Mouse (Mus musculus): ENCODE data around the gene Cpt1b. TPM values are rescaled to one million over a fixed set of nuclear protein-coding genes. Genes with fewer than 3 reads are reported as not detected.

Cpt1b gene
- total and polyA plus RNA-seq, 3 experiments: 0.88 to 7.7 (median 2.1) TPM

GRCm38 (mm10) chr15:89376957-89377356, 48.7 kb downstream of the Cpt1b start, which contains the start of gene Tymp:
TSS of gene Tymp (minus strand) at chr15:89377039.
- no peak for ATAC-seq (ENCODE audit: extremely low read depth, insufficient number of reproducible peaks, low FRiP score, poor library complexity, severe bottlenecking)
- no peak within 1 kb of the TSS for H3K4me3 ChIP-seq (ENCODE audit: low read depth, low read length)
- H3K9me3 ChIP-seq (replicated peaks): peaks cover 20% of the 10 kb centered on the region
- peaks cover 8% of the 10 kb centered on the region; the same call in 1 of the 2 replicates for H3K27me3 ChIP-seq (ENCODE audit: insufficient read depth, low read length)
- H3K36me3 ChIP-seq (replicated peaks): peaks cover 23% of the 10 kb centered on the region
- no peak for DNase-seq (ENCODE audit: low spot score)
- no peak for TF ChIP-seq POLR2AphosphoS5 (IDR thresholded peaks at IDR 0.05; ENCODE audit: insufficient replicate concordance, low read depth, low read length)
- no peak for TF ChIP-seq GATA2 (IDR thresholded peaks at IDR 0.05; ENCODE audit: borderline replicate concordance, low read depth, low read length)
- no peak for TF ChIP-seq TAL1 (conservative IDR thresholded peaks at IDR 0.05; ENCODE audit: low read depth, low read length)
- no peak for TF ChIP-seq CTCF (IDR thresholded peaks at IDR 0.05; ENCODE audit: low read depth, low read length)
- no peak for TF ChIP-seq GATA1 (IDR thresholded peaks at IDR 0.05; ENCODE audit: borderline replicate concordance, low read length)
- H3K4me1 ChIP-seq (ENCODE audit: insufficient read depth, low read depth, low read length): peaks cover 29% of the 10 kb centered on the region

- Histone ChIP-seq H3K9me3 (replicated peaks) (peaks cover 20% of the 10 kb centered on the region), H3K36me3 (replicated peaks) (peaks cover 32% of the 10 kb centered on the region), H3K27me3 (ENCODE audit: insufficient read depth, low read length) (peaks cover 8% of the 10 kb centered on the region; the same call in 1 of the 2 replicates), H3K4me3 (ENCODE audit: low read depth, low read length) (no peak overlapping the region), H3K4me1 (ENCODE audit: insufficient read depth, low read depth, low read length) (peaks cover 38% of the 10 kb centered on the region)
- no peak for ATAC-seq (ENCODE audit: extremely low read depth, insufficient number of reproducible peaks, low FRiP score, poor library complexity, severe bottlenecking)
- no peak for DNase-seq (ENCODE audit: low spot score)
- TF ChIP-seq GATA1 (IDR thresholded peaks at IDR 0.05; ENCODE audit: borderline replicate concordance, low read length) (no peak), TAL1 (conservative IDR thresholded peaks at IDR 0.05; ENCODE audit: low read depth, low read length) (no peak), CTCF (IDR thresholded peaks at IDR 0.05; ENCODE audit: low read depth, low read length) (no peak), POLR2AphosphoS5 (IDR thresholded peaks at IDR 0.05; ENCODE audit: insufficient replicate concordance, low read depth, low read length) (no peak), GATA2 (IDR thresholded peaks at IDR 0.05; ENCODE audit: borderline replicate concordance, low read depth, low read length) (no peak)
Observed at GRCm38 (mm10) chr15:89376040-89376439, 49.6 kb downstream of the Cpt1b start.

GRCm38 (mm10) chr15:89374801-89375534, 50.7 kb downstream of the Cpt1b start:
- no peak for ATAC-seq (ENCODE audit: extremely low read depth, insufficient number of reproducible peaks, low FRiP score, poor library complexity, severe bottlenecking)
- H3K4me3 ChIP-seq (ENCODE audit: low read depth, low read length): peak overlapping the region; percentile 86; the same call in 1 of the 2 replicates
- no peak for DNase-seq (ENCODE audit: low spot score)
- H3K4me1 ChIP-seq (ENCODE audit: insufficient read depth, low read depth, low read length): peaks cover 49% of the 10 kb centered on the region
- TF ChIP-seq CTCF (IDR thresholded peaks at IDR 0.05; ENCODE audit: low read depth, low read length) (no peak), GATA1 (IDR thresholded peaks at IDR 0.05; ENCODE audit: borderline replicate concordance, low read length) (no peak)
- H3K27me3 ChIP-seq (ENCODE audit: insufficient read depth, low read length): peaks cover 8% of the 10 kb centered on the region; the same call in 1 of the 2 replicates
- H3K9me3 ChIP-seq (replicated peaks): peaks cover 20% of the 10 kb centered on the region
- peaks cover 43% of the 10 kb centered on the region for H3K36me3 ChIP-seq (replicated peaks)

GRCm38 (mm10) chr15:89374340-89374739, 51.3 kb downstream of the Cpt1b start:
- ATAC-seq (ENCODE audit: extremely low read depth, insufficient number of reproducible peaks, low FRiP score, poor library complexity, severe bottlenecking): no peak
- no peak for DNase-seq (ENCODE audit: low spot score)
- Histone ChIP-seq H3K4me3 (ENCODE audit: low read depth, low read length) (peak overlapping the region; percentile 86), H3K27me3 (ENCODE audit: insufficient read depth, low read length) (peaks cover 6% of the 10 kb centered on the region; the same call in 1 of the 2 replicates), H3K9me3 (replicated peaks) (peaks cover 20% of the 10 kb centered on the region), H3K4me1 (ENCODE audit: insufficient read depth, low read depth, low read length) (peaks cover 55% of the 10 kb centered on the region), H3K36me3 (replicated peaks) (peaks cover 49% of the 10 kb centered on the region)
- TF ChIP-seq GATA1 (IDR thresholded peaks at IDR 0.05; ENCODE audit: borderline replicate concordance, low read length) (no peak), TAL1 (conservative IDR thresholded peaks at IDR 0.05; ENCODE audit: low read depth, low read length) (no peak), POLR2AphosphoS5 (IDR thresholded peaks at IDR 0.05; ENCODE audit: insufficient replicate concordance, low read depth, low read length) (no peak), CTCF (IDR thresholded peaks at IDR 0.05; ENCODE audit: low read depth, low read length) (no peak)

- peaks cover 1% of the 10 kb centered on the region; the same call in 1 of the 2 replicates for H3K27me3 ChIP-seq (ENCODE audit: insufficient read depth, low read length)
- peaks cover 57% of the 10 kb centered on the region for H3K4me1 ChIP-seq (ENCODE audit: insufficient read depth, low read depth, low read length)
- peaks cover 54% of the 10 kb centered on the region for H3K36me3 ChIP-seq (replicated peaks)
- H3K9me3 ChIP-seq (replicated peaks): peaks cover 16% of the 10 kb centered on the region
- peak within 1 kb of the TSS; percentile 86 for H3K4me3 ChIP-seq (ENCODE audit: low read depth, low read length)
- no peak for TF ChIP-seq GATA2 (IDR thresholded peaks at IDR 0.05; ENCODE audit: borderline replicate concordance, low read depth, low read length)
- 0 out of 2 replicates have a peak, but pooled peaks have one; percentile 77 for TF ChIP-seq POLR2AphosphoS5 (IDR thresholded peaks at IDR 0.05; ENCODE audit: insufficient replicate concordance, low read depth, low read length)
- TF ChIP-seq GATA1 (IDR thresholded peaks at IDR 0.05; ENCODE audit: borderline replicate concordance, low read length): no peak
- peak; percentile 72; the same call in 1 of the 2 replicates for TF ChIP-seq CTCF (IDR thresholded peaks at IDR 0.05; ENCODE audit: low read depth, low read length)
- no peak for TF ChIP-seq TAL1 (conservative IDR thresholded peaks at IDR 0.05; ENCODE audit: low read depth, low read length)
- peak; percentile 65 for ATAC-seq (ENCODE audit: extremely low read depth, insufficient number of reproducible peaks, low FRiP score, poor library complexity, severe bottlenecking)
- DNase-seq (ENCODE audit: low spot score): peak; percentile 86
Observed at GRCm38 (mm10) chr15:89373762-89374248, 51.9 kb downstream of the Cpt1b start, which contains the start of gene Sco2. TSS of gene Sco2 (minus strand) at chr15:89373846.

- DNase-seq (ENCODE audit: low spot score) (peak; percentile 89), ATAC-seq (ENCODE audit: extremely low read depth, insufficient number of reproducible peaks, low FRiP score, poor library complexity, severe bottlenecking) (peak; percentile 75)
Observed at GRCm38 (mm10) chr15:89373027-89373761, 52.5 kb downstream of the Cpt1b start.

More at GRCm38 (mm10) chr15:89373027-89373761, 52.5 kb downstream of the Cpt1b start:
- Histone ChIP-seq H3K4me1 (ENCODE audit: insufficient read depth, low read depth, low read length) (peaks cover 57% of the 10 kb centered on the region), H3K27me3 (ENCODE audit: insufficient read depth, low read length) (no peaks in the 10 kb centered on the region; the same call in 1 of the 2 replicates), H3K36me3 (replicated peaks) (peaks cover 60% of the 10 kb centered on the region), H3K4me3 (ENCODE audit: low read depth, low read length) (peak overlapping the region; percentile 86), H3K9me3 (replicated peaks) (peaks cover 10% of the 10 kb centered on the region)
- TF ChIP-seq POLR2AphosphoS5 (IDR thresholded peaks at IDR 0.05; ENCODE audit: insufficient replicate concordance, low read depth, low read length): no peak; the same call in 1 of the 2 replicates
- peak; percentile 30; the same call in 1 of the 2 replicates for TF ChIP-seq CTCF (IDR thresholded peaks at IDR 0.05; ENCODE audit: low read depth, low read length)
